In the genomic region with DNA sequence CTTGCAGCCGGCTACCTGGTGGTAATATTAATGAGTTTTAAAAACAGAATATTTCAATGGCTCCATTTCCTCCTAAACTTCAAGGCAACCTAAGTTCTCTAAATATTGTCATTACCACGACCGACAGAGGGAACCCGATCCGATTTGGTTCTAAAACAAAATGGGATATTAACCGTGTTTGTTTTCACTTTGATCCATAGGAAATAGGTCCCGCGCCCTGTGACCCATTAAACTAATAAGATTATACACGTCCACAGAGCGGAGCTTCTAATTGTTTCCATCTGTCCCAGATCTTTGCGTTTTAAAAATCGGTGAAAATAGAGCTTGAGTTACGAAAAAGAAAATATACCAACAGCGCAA, we compare ENCODE assay signal across 8 mouse cellular contexts.
A peak's percentile ranks its signal among the peaks of the same experiment; 100 is the strongest.
DNase-seq lines count a peak whose midpoint lies in the region; ATAC-seq and TF ChIP-seq lines count a peak whose summit lies in the region.

No protein-coding gene starts in this region.

- ATAC-seq in kidney, postnatal 0 days (replicated peaks; ENCODE audit: low FRiP score, low read depth), result no peak
- ATAC-seq in hindbrain, embryonic 11.5 days (ENCODE audit: low FRiP score), result no peak
- no peak for ATAC-seq in midbrain, embryonic 12.5 days (ENCODE audit: low FRiP score, low read depth)
- no peak for ATAC-seq in CD4-positive, CD25-positive, alpha-beta regulatory T cell, adult 4 months

- H3K36me3 ChIP-seq in kidney, postnatal 0 days (ENCODE audit: insufficient read depth, low read length), result no peaks in the 10 kb centered on the region
- no peaks in the 10 kb centered on the region for H3K36me3 ChIP-seq in hindbrain, embryonic 11.5 days (ENCODE audit: control insufficient read depth, insufficient read depth, low read length)
- no peaks in the 10 kb centered on the region for H3K36me3 ChIP-seq in midbrain, embryonic 12.5 days
- H3K36me3 ChIP-seq in thymus, adult 2 months (ENCODE audit: control insufficient read depth, insufficient read depth, low read length), result no peaks in the 10 kb centered on the region

- peak overlapping the region; percentile 58 for H3K4me2 ChIP-seq in kidney, postnatal 0 days (ENCODE audit: low read length)
- 0 out of 2 replicates have a peak overlapping the region, but pooled peaks have one; percentile 12 for H3K4me2 ChIP-seq in hindbrain, embryonic 11.5 days (replicated peaks; ENCODE audit: low read depth, low read length)
- peak overlapping the region; percentile 38 for H3K4me2 ChIP-seq in midbrain, embryonic 12.5 days (replicated peaks)

- no peak overlapping the region for H3K9ac ChIP-seq in kidney, postnatal 0 days (ENCODE audit: low read depth, low read length)
- H3K9ac ChIP-seq in hindbrain, embryonic 11.5 days (ENCODE audit: low read depth, low read length), result no peak overlapping the region
- no peak overlapping the region for H3K9ac ChIP-seq in midbrain, embryonic 12.5 days (replicated peaks)

- TF ChIP-seq POLR2A in thymus, adult 2 months (IDR thresholded peaks at IDR 0.05; ENCODE audit: control insufficient read depth, extremely low read depth, insufficient read depth, low read length, poor library complexity), result no peak

- WGBS in kidney, postnatal 0 days, result under 1% methylated on average over 14 of the region's 14 CpGs
- WGBS in hindbrain, embryonic 11.5 days, result under 1% methylated on average over 14 of the region's 14 CpGs
- WGBS in midbrain, embryonic 12.5 days, result 1% methylated on average over 14 of the region's 14 CpGs
- 5% methylated on average over 14 of the region's 14 CpGs for WGBS in thymus, adult 2 months

- peak overlapping the region; percentile 31 for H3K4me3 ChIP-seq in kidney, postnatal 0 days (replicated peaks; ENCODE audit: low read depth, low read length)
- H3K4me3 ChIP-seq in hindbrain, embryonic 11.5 days (ENCODE audit: low read depth, low read length), result no peak overlapping the region
- peak overlapping the region; percentile 8; the same call in 1 of the 2 replicates for H3K4me3 ChIP-seq in midbrain, embryonic 12.5 days
- H3K4me3 ChIP-seq in thymus, adult 2 months (ENCODE audit: control insufficient read depth, insufficient read depth, low read length), result no peak overlapping the region

- H3K9me3 ChIP-seq in kidney, postnatal 0 days (replicated peaks; ENCODE audit: low read length), result no peaks in the 10 kb centered on the region
- H3K9me3 ChIP-seq in hindbrain, embryonic 11.5 days (ENCODE audit: control insufficient read depth, low read length), result no peaks in the 10 kb centered on the region
- no peaks in the 10 kb centered on the region for H3K9me3 ChIP-seq in midbrain, embryonic 12.5 days

- H3K4me1 ChIP-seq in kidney, postnatal 0 days (replicated peaks; ENCODE audit: insufficient read depth, low read length), result peaks cover 12% of the 10 kb centered on the region
- peaks cover 3% of the 10 kb centered on the region; the same call in 1 of the 2 replicates for H3K4me1 ChIP-seq in hindbrain, embryonic 11.5 days (replicated peaks; ENCODE audit: control insufficient read depth, insufficient read depth, low read length)
- H3K4me1 ChIP-seq in midbrain, embryonic 12.5 days, result peaks cover 19% of the 10 kb centered on the region; the same call in 1 of the 2 replicates
- H3K4me1 ChIP-seq in thymus, adult 2 months (replicated peaks; ENCODE audit: control insufficient read depth, insufficient read depth, low read length), result no peaks in the 10 kb centered on the region

- H3K27me3 ChIP-seq in kidney, postnatal 0 days (ENCODE audit: insufficient read depth, low read length), result peaks cover 25% of the 10 kb centered on the region
- H3K27me3 ChIP-seq in hindbrain, embryonic 11.5 days (ENCODE audit: control insufficient read depth, insufficient read depth, low read length), result peaks cover 44% of the 10 kb centered on the region
- H3K27me3 ChIP-seq in midbrain, embryonic 12.5 days, result peaks cover 65% of the 10 kb centered on the region
- H3K27me3 ChIP-seq in thymus, adult 2 months (ENCODE audit: control insufficient read depth, insufficient read depth, low read length), result peaks cover 28% of the 10 kb centered on the region

- no peak overlapping the region for H3K27ac ChIP-seq in kidney, postnatal 0 days
- H3K27ac ChIP-seq in hindbrain, embryonic 11.5 days (ENCODE audit: low read depth, low read length), result no peak overlapping the region
- H3K27ac ChIP-seq in midbrain, embryonic 12.5 days (replicated peaks), result no peak overlapping the region
- H3K27ac ChIP-seq in thymus, adult 2 months (ENCODE audit: control insufficient read depth, insufficient read depth, low read length), result no peak overlapping the region

- DNase-seq in kidney, postnatal 0 days (ENCODE audit: low spot score), result peak; percentile 34
- no peak for DNase-seq in kidney, adult 18-20 months
- DNase-seq in embryo, embryonic 10.5 days (ENCODE audit: low spot score), result peak; percentile 73
- DNase-seq in hindbrain, embryonic 11.5 days (ENCODE audit: low spot score), result peak; percentile 37
- no peak for DNase-seq in adrenal gland, postnatal 25 days
- DNase-seq in thymus, adult 2 months, result no peak

- TF ChIP-seq CTCF in kidney, postnatal 0 days (IDR thresholded peaks at IDR 0.05; ENCODE audit: low read depth), result 0 out of 2 replicates have a peak, but pooled peaks have one; percentile 10
- TF ChIP-seq CTCF in thymus, adult 2 months (IDR thresholded peaks at IDR 0.05; ENCODE audit: borderline replicate concordance, control insufficient read depth, extremely low read depth, insufficient read depth, low read length, poor library complexity), result no peak

Comparison
In these comparisons a context has a peak if more than half of its experiments do, and no peak if none do; other contexts are left out.
1. DNase-seq: peak in kidney, postnatal 0 days (single experiment), embryo, embryonic 10.5 days (single experiment) and hindbrain, embryonic 11.5 days (single experiment); none in kidney, adult 18-20 months (single experiment), adrenal gland, postnatal 25 days (single experiment) and thymus, adult 2 months (single experiment).
2. H3K4me3 ChIP-seq: peak in kidney, postnatal 0 days (single experiment) and midbrain, embryonic 12.5 days (single experiment); none in hindbrain, embryonic 11.5 days (single experiment) and thymus, adult 2 months (single experiment).
3. Peak in every context shown above with its lines, with median percentiles within 50 percentile points of each other: H3K4me2 ChIP-seq.